Comparison of ENCODE assay signal across 11 mouse cellular contexts in genomic region chr9:9127041-9127755, GRCm38 (mm10).
A peak's percentile ranks its signal among the peaks of the same experiment; 100 is the strongest.
DNase-seq lines count a peak whose midpoint lies in the region; ATAC-seq and TF ChIP-seq lines count a peak whose summit lies in the region.
"Had no signal": no experiment of that assay in that cellular context is flagged by ENCODE, and none has a peak within 500 bp of the region (broad histone marks: within the 10 kb centered on the region; RNA-seq: fewer than 3 reads in every experiment).

No protein-coding gene starts in this region.

- no peaks in the 10 kb centered on the region for H3K27me3 ChIP-seq in Patski

- DNase-seq in heart, adult 8-10 months (ENCODE audit: low spot score): peak; percentile 22
- DNase-seq in heart, postnatal 4 days: no peak
- no peak for DNase-seq in Patski (ENCODE audit: low read depth, low spot score)
- DNase-seq in embryo, embryonic 11 days: peak; percentile 44
- peak; percentile 39 for DNase-seq in kidney, postnatal 14 days
- no peak for DNase-seq in left cerebral cortex, adult 9 months (ENCODE audit: low spot score in 2 of 2)
- DNase-seq in B cell, adult 2 months: no peak
- DNase-seq: cerebellum, postnatal 36 days had no signal

- POLR2A ChIA-PET in Patski (lab: Charles Lee): no interaction called here

- in situ Hi-C loops in Patski (cut with MboI; ENCODE audit: low pct_unique_long_range_greater_than_20kb): no loop called here

- ATAC-seq in Patski: peak; percentile 40
- ATAC-seq in cerebellum, adult (ENCODE audit: insufficient number of reproducible peaks, low FRiP score, low TSS enrichment): no peak
- ATAC-seq: inflammation-experienced regulatory T-cells, adult 6 months; midbrain, embryonic 16.5 days had no signal

- CTCF ChIA-PET in Patski (lab: Charles Lee): interaction anchor here (1.0 kb wide), 1 partner anchor 17 kb away, joined by 3 read pairs; no protein-coding TSS in a partner anchor

- no peak for TF ChIP-seq CTCF in Patski (IDR thresholded peaks at IDR 0.05)

Comparison
In these comparisons a context has a peak if more than half of its experiments do, and no peak if none do; other contexts are left out.
1. DNase-seq: peak in heart, adult 8-10 months (single experiment), embryo, embryonic 11 days (single experiment) and kidney, postnatal 14 days (single experiment); none in heart, postnatal 4 days (single experiment), Patski (single experiment), left cerebral cortex, adult 9 months (0 of 2) and B cell, adult 2 months (0 of 2).